Mouse (Mus musculus) heart, postnatal 0 days (tissue): ENCODE measurements around the gene Mrpl49. TPM values are rescaled to one million over a fixed set of nuclear protein-coding genes. Genes with fewer than 3 reads are reported as not detected.

Experiments used
- ATAC-seq: fragments of 200-750 bp; cut with Nextera tagmentation; 2 replicates; pipeline ENCODE4 v1.8.0; 2017; ENCODE audit warnings: low read depth, moderate number of reproducible peaks, moderate library complexity; ENCODE audit not compliant: insufficient read depth
- DNase-seq: peaks from one replicate; pipeline ENCODE4 v3.0.0-alpha.2; 2016; ENCODE audit warnings: low spot score
- H3K27ac ChIP-seq: fragments of 300-500 bp; sonication (generic); 2 replicates; pipeline ENCODE4 v1.5.1; 2014; ENCODE audit warnings: low read depth, mild to moderate bottlenecking
- H3K27me3 ChIP-seq: fragments of 300-500 bp; sonication (generic); 2 replicates; pipeline ENCODE4 v1.6.1; 2014; ENCODE audit warnings: low read length, mixed read lengths; ENCODE audit not compliant: control insufficient read depth, insufficient read depth
- H3K36me3 ChIP-seq: fragments of 300-500 bp; sonication (generic); replicated peaks from 2 replicates; pipeline ENCODE4 v1.6.1; 2014; ENCODE audit warnings: low read length, mixed read lengths; ENCODE audit not compliant: control insufficient read depth, insufficient read depth
- H3K4me1 ChIP-seq: fragments of 300-500 bp; sonication (generic); 2 replicates; pipeline ENCODE4 v1.6.1; 2014; ENCODE audit warnings: antibody characterized with exemption; ENCODE audit not compliant: control insufficient read depth, insufficient read depth
- H3K4me2 ChIP-seq: fragments of 300-500 bp; sonication (generic); 2 replicates; pipeline ENCODE4 v1.6.1; 2014; ENCODE audit warnings: low read depth, mild to moderate bottlenecking, low read length, moderate library complexity
- H3K4me3 ChIP-seq: fragments of 300-500 bp; sonication (generic); 2 replicates; pipeline ENCODE4 v1.5.1; 2014; ENCODE audit warnings: low read depth, low read length
- H3K9ac ChIP-seq: fragments of 300-500 bp; sonication (generic); replicated peaks from 2 replicates; pipeline ENCODE4 v1.6.1; 2014; ENCODE audit warnings: low read depth, low read length, mixed read lengths
- H3K9me3 ChIP-seq: fragments of 300-500 bp; sonication (generic); replicated peaks from 2 replicates; pipeline ENCODE4 v1.6.1; 2016; ENCODE audit warnings: low read length; ENCODE audit not compliant: control insufficient read depth
- CTCF ChIP-seq: IDR thresholded peaks from 2 replicates; pipeline ENCODE4 v1.5.1; 2016; ENCODE audit warnings: antibody characterized with exemption, control low read depth, low read depth
- EP300 ChIP-seq: IDR thresholded peaks from 2 replicates; pipeline ENCODE4 v1.6.1; 2016; ENCODE audit warnings: antibody characterized with exemption, low read depth
- WGBS: fragments of 180-500 bp; shearing (Covaris S2); extraction: QIAGEN DNeasy Blood & Tissue Kit; methylation state at CpG from one replicate; pipeline ENCODE4 v1.1.7; 2014; 5-methylcytosine and 5-hydroxymethylcytosine counted together
- polyA plus RNA-seq: library from polyadenylated mRNA; unstranded; fragments of >200 nt; fragmentation: Nextera tagmentation; extraction: Ambion mirVana; gene quantifications from 2 replicates; pipeline ENCODE4 v1.2.1, GENCODE M21; 2015
- total RNA-seq: library from RNA; depleted of rRNA; stranded (reverse); fragments of >200 nt; gene quantifications from 2 replicates; pipeline ENCODE4 v1.2.3, GENCODE M21; 2014; ENCODE audit warnings: low replicate concordance

Gene Mrpl49
- total and polyA plus RNA-seq, 2 experiments from 2014 or later = 37.1 to 49.7 TPM

DNA sequence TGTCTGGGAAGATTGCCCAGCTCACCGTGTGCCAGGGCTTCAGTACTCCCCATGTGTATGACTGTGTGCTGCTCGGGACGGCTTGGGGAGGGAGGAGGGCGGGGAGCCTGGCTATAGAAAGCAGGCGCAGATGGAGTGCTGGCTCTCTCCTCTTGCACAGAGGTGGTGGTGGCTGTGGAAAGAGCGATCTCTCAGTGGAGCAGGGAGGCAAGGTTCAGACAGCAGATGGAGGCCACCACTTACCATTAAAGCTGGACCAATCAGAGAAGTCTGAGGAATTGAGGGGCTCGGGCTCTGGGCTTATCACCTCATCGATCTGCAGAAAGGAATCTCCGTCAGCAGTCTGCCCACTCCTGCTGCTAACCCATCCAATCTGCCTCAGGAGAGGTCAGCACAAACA is 24.6 kb upstream of the Mrpl49 start, which contains the start of gene Gm28374:
Gene Gm28374 (minus strand): TSS at position 101 of the 400 bp plus-strand sequence.
- Histone ChIP-seq H3K4me1 (peaks cover 17% of the 10 kb centered on the region), H3K27me3 (no peaks in the 10 kb centered on the region), H3K4me2 (no peak within 1 kb of the TSS), H3K27ac (no peak within 1 kb of the TSS), H3K9ac (no peak within 1 kb of the TSS), H3K36me3 (peaks cover 28% of the 10 kb centered on the region), H3K4me3 (no peak within 1 kb of the TSS), H3K9me3 (no peaks in the 10 kb centered on the region)
- DNase-seq (no peak), ATAC-seq (no peak)
- WGBS = 86% methylated on average over 9 of the region's 9 CpGs
- TF ChIP-seq EP300 (no peak), CTCF (no peak)

DNA sequence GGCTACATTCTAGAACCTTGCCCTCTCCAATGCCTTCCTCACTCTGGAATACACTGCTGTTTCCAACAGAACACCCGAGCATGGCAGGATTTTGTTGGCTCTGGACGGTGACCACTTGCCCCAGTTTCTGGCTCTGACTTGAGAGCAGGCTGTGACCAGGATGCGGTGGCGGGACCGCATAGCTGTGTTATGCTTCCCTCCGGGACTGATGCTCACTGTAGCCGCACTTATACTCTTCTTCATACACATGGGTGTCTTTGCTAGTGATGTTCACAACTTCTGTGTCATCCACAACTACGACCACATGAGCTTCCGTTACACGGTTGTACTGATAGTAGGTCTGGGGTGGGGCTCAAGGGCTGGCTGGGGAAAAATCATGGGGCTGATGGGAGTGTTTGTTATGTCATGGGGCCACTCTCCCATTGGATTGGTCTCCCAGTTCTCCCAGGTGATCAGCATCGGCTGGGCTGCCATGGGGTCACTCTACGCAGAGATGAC is 22.4 kb upstream of the Mrpl49 start, which contains the start of gene Tmem262:
Gene Tmem262 (plus strand): TSS at position 51 of the 498 bp plus-strand sequence.
- H3K9me3 ChIP-seq = no peaks in the 10 kb centered on the region
- H3K9ac ChIP-seq = no peak within 1 kb of the TSS
- H3K4me2 ChIP-seq = no peak within 1 kb of the TSS
- no peaks in the 10 kb centered on the region for H3K27me3 ChIP-seq
- TF ChIP-seq EP300 (no peak), CTCF (no peak)
- ATAC-seq = no peak
- WGBS = 87% methylated on average over 12 of the region's 12 CpGs
- no peak for DNase-seq
- no peak within 1 kb of the TSS for H3K27ac ChIP-seq
- peaks cover 18% of the 10 kb centered on the region for H3K4me1 ChIP-seq
- no peak within 1 kb of the TSS for H3K4me3 ChIP-seq
- H3K36me3 ChIP-seq = peaks cover 30% of the 10 kb centered on the region

DNA sequence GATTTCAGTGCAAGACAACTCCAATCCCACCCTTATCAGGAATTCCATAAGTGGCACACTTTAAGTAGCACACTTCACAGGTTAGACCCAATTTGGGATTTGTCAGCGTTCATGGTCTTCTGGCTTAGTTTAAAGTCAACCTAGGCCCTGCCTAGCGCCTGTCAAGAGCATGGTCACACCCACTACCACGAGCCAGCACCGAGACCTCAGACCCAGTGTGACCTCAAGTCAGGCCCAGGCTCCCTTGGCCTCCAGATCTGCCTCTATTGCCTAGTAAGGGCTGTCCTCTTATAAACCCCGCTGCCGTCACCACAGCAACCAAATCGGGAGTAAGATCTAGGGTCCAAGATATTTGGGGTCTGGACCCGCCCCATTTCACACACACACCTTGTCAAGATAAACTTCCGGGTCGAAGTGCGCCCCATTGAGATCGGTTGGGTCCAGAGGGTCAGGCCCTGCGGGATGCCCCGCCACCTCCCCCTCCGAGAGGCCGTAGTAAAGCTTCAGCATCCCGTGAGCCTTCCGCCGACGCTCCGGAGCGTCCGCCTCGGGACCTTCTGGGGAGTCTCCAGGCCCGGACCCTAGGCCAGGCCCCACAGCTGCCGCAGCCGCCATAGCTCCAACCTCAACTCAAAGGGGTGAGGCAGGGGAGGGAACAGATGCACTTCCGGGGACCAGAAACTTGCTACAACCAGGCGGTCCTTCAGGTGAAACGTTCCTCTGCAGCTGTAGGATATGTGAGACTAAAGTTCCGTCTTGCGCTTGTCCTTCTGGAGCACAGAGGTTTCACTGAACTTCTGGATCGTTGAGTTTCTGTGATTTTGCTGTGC is 19.2 kb upstream of the Mrpl49 start, which contains the start of gene Vps51:
Gene Vps51 (minus strand): TSS at position 668 of the 830 bp plus-strand sequence.
- H3K27me3 ChIP-seq = no peaks in the 10 kb centered on the region
- peak within 1 kb of the TSS; percentile 98 for H3K4me2 ChIP-seq
- peak; percentile 90 for ATAC-seq
- H3K9me3 ChIP-seq = no peaks in the 10 kb centered on the region
- peaks cover 11% of the 10 kb centered on the region for H3K4me1 ChIP-seq
- H3K4me3 ChIP-seq = peak within 1 kb of the TSS; percentile 98
- 1% methylated on average over 33 of the region's 33 CpGs for WGBS
- peak; percentile 91 for DNase-seq
- H3K36me3 ChIP-seq = peaks cover 39% of the 10 kb centered on the region
- H3K9ac ChIP-seq = peak within 1 kb of the TSS; percentile 76
- no peak for TF ChIP-seq CTCF
- TF ChIP-seq EP300 = peak; percentile 40; the same call in 1 of the 2 replicates
- H3K27ac ChIP-seq = peak within 1 kb of the TSS; percentile 86

- Histone ChIP-seq H3K9me3 (no peaks in the 10 kb centered on the region), H3K36me3 (peaks cover 47% of the 10 kb centered on the region), H3K27me3 (no peaks in the 10 kb centered on the region), H3K27ac (no peak overlapping the region), H3K9ac (no peak overlapping the region), H3K4me3 (no peak overlapping the region), H3K4me2 (no peak overlapping the region), H3K4me1 (peaks cover 11% of the 10 kb centered on the region)
- ATAC-seq (no peak), DNase-seq (no peak)
- TF ChIP-seq CTCF (no peak), EP300 (no peak)
- WGBS = 86% methylated on average over 5 of the region's 5 CpGs
Measured at GRCm38 (mm10) chr19:6073889-6074288, 16.3 kb upstream of the Mrpl49 start.

GRCm38 (mm10) chr19:6071261-6071660 is 13.7 kb upstream of the Mrpl49 start:
- Histone ChIP-seq H3K4me3 (no peak overlapping the region), H3K36me3 (peaks cover 52% of the 10 kb centered on the region), H3K27ac (no peak overlapping the region), H3K9me3 (no peaks in the 10 kb centered on the region), H3K9ac (no peak overlapping the region), H3K4me1 (peaks cover 16% of the 10 kb centered on the region), H3K27me3 (no peaks in the 10 kb centered on the region), H3K4me2 (no peak overlapping the region)
- TF ChIP-seq EP300 (no peak), CTCF (no peak)
- DNase-seq (no peak), ATAC-seq (no peak)
- WGBS = 91% methylated on average over 19 of the region's 19 CpGs
